ENCODE assay signal across 9 mouse cellular contexts in genomic region chr2:71981896-71982295, GRCm38 (mm10). TPM values are rescaled to one million over a fixed set of nuclear protein-coding genes. Genes with fewer than 3 reads are reported as not detected.
DNase-seq lines count a peak whose midpoint lies in the region; ATAC-seq and TF ChIP-seq lines count a peak whose summit lies in the region.
"Had no signal": no experiment of that assay in that cellular context is flagged by ENCODE, and none has a peak within 500 bp of the region (broad histone marks: within the 10 kb centered on the region; RNA-seq: fewer than 3 reads in every experiment).

No protein-coding gene starts in this region.

- H3K9ac ChIP-seq in liver, embryonic 12.5 days: no peak overlapping the region
- no peak overlapping the region for H3K9ac ChIP-seq in liver, embryonic 11.5 days (ENCODE audit: low read depth, low read length)
- peak overlapping the region; percentile 85 for H3K9ac ChIP-seq in hindbrain, embryonic 16.5 days (ENCODE audit: low read depth, low read length)
- peak overlapping the region; percentile 78; the same call in 1 of the 2 replicates for H3K9ac ChIP-seq in neural tube, embryonic 13.5 days

- TF ChIP-seq POLR2A in cerebellum, adult 2 months (IDR thresholded peaks at IDR 0.05; ENCODE audit: borderline replicate concordance, insufficient read depth, low read length): 0 out of 2 replicates have a peak, but pooled peaks have one; percentile 10

- no peak for DNase-seq in cerebellum, adult 2 months
- no peak for DNase-seq in cerebellum, postnatal 14 days
- no peak for DNase-seq in liver, embryonic 11.5 days (ENCODE audit: low spot score)
- DNase-seq in testis, postnatal 10 days (ENCODE audit: low spot score): no peak
- no peak for DNase-seq in thymus, postnatal 36 days
- DNase-seq: lung, postnatal 14 days had no signal

- peak overlapping the region; percentile 74; the same call in 1 of the 2 replicates for H3K4me2 ChIP-seq in liver, embryonic 12.5 days
- no peak overlapping the region for H3K4me2 ChIP-seq in liver, embryonic 11.5 days
- H3K4me2 ChIP-seq in hindbrain, embryonic 16.5 days (ENCODE audit: low read length): peak overlapping the region; percentile 86
- peak overlapping the region; percentile 95 for H3K4me2 ChIP-seq in neural tube, embryonic 13.5 days

- peak overlapping the region; percentile 99 for H3K27ac ChIP-seq in cerebellum, adult 2 months (ENCODE audit: insufficient read depth, low read length)
- no peak overlapping the region for H3K27ac ChIP-seq in liver, embryonic 12.5 days
- no peak overlapping the region for H3K27ac ChIP-seq in liver, embryonic 11.5 days (ENCODE audit: low read depth, low read length)
- peak overlapping the region; percentile 61; the same call in 1 of the 2 replicates for H3K27ac ChIP-seq in hindbrain, embryonic 16.5 days (ENCODE audit: low read depth, low read length)
- no peak overlapping the region; the same call in 1 of the 2 replicates for H3K27ac ChIP-seq in neural tube, embryonic 13.5 days (replicated peaks)

- no peaks in the 10 kb centered on the region for H3K27me3 ChIP-seq in cerebellum, adult 2 months (ENCODE audit: control insufficient read depth, insufficient read depth, low read length)
- peaks cover 42% of the 10 kb centered on the region for H3K27me3 ChIP-seq in liver, embryonic 12.5 days (replicated peaks)
- peaks cover 29% of the 10 kb centered on the region for H3K27me3 ChIP-seq in liver, embryonic 11.5 days (replicated peaks; ENCODE audit: control insufficient read depth, insufficient read depth, low read length)
- H3K27me3 ChIP-seq in hindbrain, embryonic 16.5 days (replicated peaks; ENCODE audit: control insufficient read depth, insufficient read depth, low read length): no peaks in the 10 kb centered on the region
- H3K27me3 ChIP-seq in neural tube, embryonic 13.5 days: peaks cover 28% of the 10 kb centered on the region

- H3K4me1 ChIP-seq in cerebellum, adult 2 months (ENCODE audit: control insufficient read depth, insufficient read depth, low read length): peaks cover 20% of the 10 kb centered on the region
- H3K4me1 ChIP-seq in liver, embryonic 12.5 days: peaks cover 20% of the 10 kb centered on the region; the same call in 1 of the 2 replicates
- H3K4me1 ChIP-seq in liver, embryonic 11.5 days (replicated peaks; ENCODE audit: control insufficient read depth, insufficient read depth, low read length): no peaks in the 10 kb centered on the region; the same call in 1 of the 2 replicates
- H3K4me1 ChIP-seq in hindbrain, embryonic 16.5 days (ENCODE audit: control insufficient read depth, insufficient read depth, low read depth, low read length): peaks cover 5% of the 10 kb centered on the region
- peaks cover 34% of the 10 kb centered on the region for H3K4me1 ChIP-seq in neural tube, embryonic 13.5 days (replicated peaks)

- WGBS in cerebellum, adult 2 months: 7% methylated on average over 6 of the region's 6 CpGs
- WGBS in liver, embryonic 12.5 days (ENCODE audit: insufficient replicate concordance): 72% methylated on average over 6 of the region's 6 CpGs
- 76% methylated on average over 6 of the region's 6 CpGs for WGBS in liver, embryonic 11.5 days
- WGBS in hindbrain, embryonic 16.5 days: 60% methylated on average over 6 of the region's 6 CpGs
- 70% methylated on average over 6 of the region's 6 CpGs for WGBS in neural tube, embryonic 13.5 days

- peak overlapping the region; percentile 78 for H3K4me3 ChIP-seq in cerebellum, adult 2 months (replicated peaks; ENCODE audit: insufficient read depth, low read depth, low read length)
- peak overlapping the region; percentile 55 for H3K4me3 ChIP-seq in liver, embryonic 12.5 days
- H3K4me3 ChIP-seq in liver, embryonic 11.5 days (ENCODE audit: low read depth, low read length): no peak overlapping the region; the same call in 1 of the 2 replicates
- H3K4me3 ChIP-seq in hindbrain, embryonic 16.5 days (ENCODE audit: low read length): peak overlapping the region; percentile 64
- H3K4me3 ChIP-seq in neural tube, embryonic 13.5 days: peak overlapping the region; percentile 63

- TF ChIP-seq CTCF in cerebellum, adult 2 months (IDR thresholded peaks at IDR 0.05; ENCODE audit: borderline replicate concordance, insufficient read depth, low read depth, low read length): no peak

- ATAC-seq in liver, embryonic 12.5 days: no peak
- ATAC-seq in liver, embryonic 11.5 days (replicated peaks; ENCODE audit: low FRiP score): no peak
- no peak for ATAC-seq in hindbrain, embryonic 16.5 days
- no peak for ATAC-seq in neural tube, embryonic 13.5 days (ENCODE audit: low read depth)

- no peaks in the 10 kb centered on the region for H3K36me3 ChIP-seq in liver, embryonic 12.5 days
- no peaks in the 10 kb centered on the region for H3K36me3 ChIP-seq in liver, embryonic 11.5 days (ENCODE audit: control insufficient read depth, insufficient read depth, low read length)
- no peaks in the 10 kb centered on the region for H3K36me3 ChIP-seq in hindbrain, embryonic 16.5 days (ENCODE audit: control insufficient read depth, insufficient read depth, low read length)
- no peaks in the 10 kb centered on the region for H3K36me3 ChIP-seq in neural tube, embryonic 13.5 days

- no peaks in the 10 kb centered on the region for H3K9me3 ChIP-seq in liver, embryonic 12.5 days (replicated peaks)
- H3K9me3 ChIP-seq in liver, embryonic 11.5 days (ENCODE audit: control insufficient read depth, low read length): no peaks in the 10 kb centered on the region
- no peaks in the 10 kb centered on the region for H3K9me3 ChIP-seq in hindbrain, embryonic 16.5 days (ENCODE audit: control insufficient read depth, low read length)
- H3K9me3 ChIP-seq in neural tube, embryonic 13.5 days: 0 out of 2 replicates have a peak, but pooled peaks cover 2% of the 10 kb centered on the region

RNA-seq across cellular contexts. Expression of gene Rapgef4, which starts 0.9 kb away (rescaled TPM):
- 192 and 200 TPM in 2 replicates for polyA plus RNA-seq in cerebellum, adult 2 months (2012; rRNA removed)
- 3.6 and 3.8 TPM in 2 replicates for polyA plus RNA-seq in liver, embryonic 12.5 days (2016; fragmentation: Nextera tagmentation; extraction: Ambion mirVana)
- 3.9 and 4.2 TPM in 2 replicates for polyA plus RNA-seq in liver, embryonic 11.5 days (2014; fragmentation: Nextera tagmentation; extraction: Ambion mirVana)
- 38.6 and 41.3 TPM in 2 replicates for polyA plus RNA-seq in hindbrain, embryonic 16.5 days (2015; fragmentation: Nextera tagmentation; extraction: Ambion mirVana)
- 24.7 and 24.9 TPM in 2 replicates for polyA plus RNA-seq in neural tube, embryonic 13.5 days (2015; fragmentation: Nextera tagmentation; extraction: Ambion mirVana)

Comparison
In these comparisons a context has a peak if more than half of its experiments do, and no peak if none do; other contexts are left out.
1. H3K27ac ChIP-seq: peak in cerebellum, adult 2 months (single experiment) and hindbrain, embryonic 16.5 days (single experiment); none in liver, embryonic 12.5 days (single experiment), liver, embryonic 11.5 days (single experiment) and neural tube, embryonic 13.5 days (single experiment).
2. H3K9ac ChIP-seq: peak in hindbrain, embryonic 16.5 days (single experiment) and neural tube, embryonic 13.5 days (single experiment); none in liver, embryonic 12.5 days (single experiment) and liver, embryonic 11.5 days (single experiment).